Mouse (Mus musculus): Measurements from ENCODE around the gene Pcyt1a. TPM values are rescaled to one million over a fixed set of nuclear protein-coding genes. Genes with fewer than 3 reads are reported as not detected.

The Pcyt1a gene
- total and polyA plus RNA-seq, 3 experiments, result 36.9 to 53.7 TPM; not detected in 1

- Histone ChIP-seq H3K4me1 (ENCODE audit: control insufficient read depth in 1 of 2, insufficient read depth in 2 of 2, low read length in 2 of 2) (peaks cover 9 to 13% of the 10 kb centered on the region in 2 experiments), H3K79me2 (ENCODE audit: control insufficient read depth, insufficient read depth, low read length, poor library complexity) (no peaks in the 10 kb centered on the region), H3K4me3 (ENCODE audit: control insufficient read depth in 1 of 2, insufficient read depth in 1 of 2, low read depth in 2 of 2, low read length in 2 of 2) (no peak overlapping the region), H3K36me3 (ENCODE audit: control insufficient read depth in 1 of 2, insufficient read depth in 2 of 2, low read length in 2 of 2) (peaks cover 10 to 17% of the 10 kb centered on the region in 2 experiments), H3K27ac (ENCODE audit: control insufficient read depth, low read depth, low read length) (peak overlapping the region; percentile 41; the same call in 1 of the 2 replicates), H3K9ac (ENCODE audit: control insufficient read depth, low read depth, low read length, poor library complexity, severe bottlenecking) (no peak overlapping the region), H3K27me3 (ENCODE audit: control insufficient read depth in 1 of 2, insufficient read depth in 2 of 2, low read length in 2 of 2) (no peaks in the 10 kb centered on the region), H3K9me3 (replicated peaks; ENCODE audit: insufficient read depth, low read length) (no peaks in the 10 kb centered on the region)
- TF ChIP-seq JUND (IDR thresholded peaks at IDR 0.05; ENCODE audit: low read depth, low read length) (no peak), MAX (IDR thresholded peaks at IDR 0.05; ENCODE audit: low read length) (no peak), ETS1 (IDR thresholded peaks at IDR 0.05; ENCODE audit: low read depth, low read length) (0 out of 2 replicates have a peak, but pooled peaks have one; percentile 30), UBTF (IDR thresholded peaks at IDR 0.05; ENCODE audit: borderline replicate concordance, insufficient read depth, low read depth, low read length) (no peak), ELF1 (IDR thresholded peaks at IDR 0.05; ENCODE audit: low read depth, low read length) (no peak), MEF2A (IDR thresholded peaks at IDR 0.05; ENCODE audit: extremely low read depth, insufficient replicate concordance, low read depth, low read length, poor library complexity, severe bottlenecking) (peak; percentile 19; the same call in 1 of the 2 replicates), GATA1 (IDR thresholded peaks at IDR 0.05; ENCODE audit: low read depth, low read length) (peak; percentile 37; the same call in 1 of the 2 replicates), RCOR1 (IDR thresholded peaks at IDR 0.05; ENCODE audit: low read depth, low read length) (peak; percentile 76), POLR2AphosphoS5 (IDR thresholded peaks at IDR 0.05; ENCODE audit: borderline replicate concordance, low read depth, low read length) (no peak), TCF12 (IDR thresholded peaks at IDR 0.05; ENCODE audit: low read depth, low read length) (peak; percentile 76), USF2 (IDR thresholded peaks at IDR 0.05; ENCODE audit: borderline replicate concordance in 1 of 2, insufficient read depth in 1 of 2, low read depth in 1 of 2, low read length in 2 of 2) (no peak), SMC3 (IDR thresholded peaks at IDR 0.05; ENCODE audit: low read depth, low read length) (no peak), MYC (IDR thresholded peaks at IDR 0.05; ENCODE audit: low read depth, low read length) (no peak), TAL1 (IDR thresholded peaks at IDR 0.05; ENCODE audit: low read length) (peak; percentile 13; the same call in 1 of the 2 replicates), MAZ (IDR thresholded peaks at IDR 0.05; ENCODE audit: low read depth, low read length) (no peak), EP300 (IDR thresholded peaks at IDR 0.05; ENCODE audit: low read depth in 1 of 2, low read length in 2 of 2) (peak; percentile 59 to 85; a peak in 3 of 4 replicates), SIN3A (IDR thresholded peaks at IDR 0.05; ENCODE audit: low read length) (no peak; the same call in 1 of the 2 replicates), CHD1 (IDR thresholded peaks at IDR 0.05; ENCODE audit: low read depth, low read length) (no peak)
- peak; percentile 37 for DNase-seq (ENCODE audit: low read depth, low spot score)
These were observed 38.8 kb downstream of the Pcyt1a start for GRCm38 (mm10) chr16:32469404-32470105.

Measured in MEL (cell line).